ENCODE assay signal across 31 mouse cellular contexts in the genomic region with DNA sequence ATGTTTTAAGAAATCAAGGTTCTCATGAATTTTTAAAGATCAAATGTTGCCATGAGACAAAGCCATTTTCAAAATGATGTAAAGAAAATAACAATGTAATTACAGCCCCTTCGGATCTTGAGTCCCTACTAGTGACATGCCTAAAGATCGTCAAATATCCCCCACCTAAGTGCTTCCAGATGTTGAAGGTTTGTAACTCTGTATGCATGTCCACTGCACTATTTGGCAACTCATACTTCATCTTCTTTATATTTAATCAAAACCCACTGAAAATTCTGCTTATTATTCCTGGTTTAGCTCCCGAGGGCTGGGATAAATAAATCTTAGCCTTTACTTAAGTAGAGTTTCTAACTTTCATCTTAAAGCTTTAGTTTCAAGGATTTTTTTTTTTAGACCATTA. TPM values are rescaled to one million over a fixed set of nuclear protein-coding genes. Genes with fewer than 3 reads are reported as not detected.
DNase-seq lines count a peak whose midpoint lies in the region.
"Had no signal": no experiment of that assay in that cellular context is flagged by ENCODE, and none has a peak within 500 bp of the region (broad histone marks: within the 10 kb centered on the region; RNA-seq: fewer than 3 reads in every experiment).

No protein-coding gene starts in this region.

- no peaks in the 10 kb centered on the region for H3K9me3 ChIP-seq in embryonic facial prominence, embryonic 10.5 days
- H3K9me3 ChIP-seq: embryonic facial prominence, embryonic 15.5 days; forebrain, embryonic 13.5 days; heart, embryonic 10.5 days; heart, embryonic 15.5 days; hindbrain, embryonic 15.5 days; limb, embryonic 12.5 days; lung, embryonic 15.5 days; neural tube, embryonic 12.5 days had no signal

- H3K27me3 ChIP-seq in embryonic facial prominence, embryonic 10.5 days (replicated peaks; ENCODE audit: low read depth, poor library complexity, severe bottlenecking), result no peaks in the 10 kb centered on the region
- H3K27me3 ChIP-seq: embryonic facial prominence, embryonic 15.5 days; forebrain, embryonic 13.5 days; heart, embryonic 15.5 days; hindbrain, embryonic 15.5 days; limb, embryonic 12.5 days; lung, embryonic 15.5 days; neural tube, embryonic 12.5 days had no signal

- peaks cover 64% of the 10 kb centered on the region for H3K4me1 ChIP-seq in embryonic facial prominence, embryonic 10.5 days
- H3K4me1 ChIP-seq: hindbrain, embryonic 15.5 days; neural tube, embryonic 12.5 days had no signal

- peak overlapping the region; percentile 44; the same call in 1 of the 2 replicates for H3K27ac ChIP-seq in embryonic facial prominence, embryonic 10.5 days (replicated peaks)
- H3K27ac ChIP-seq: forebrain, embryonic 13.5 days; heart, embryonic 10.5 days; heart, embryonic 15.5 days; hindbrain, embryonic 15.5 days; neural tube, embryonic 12.5 days; stomach, postnatal 0 days had no signal

- WGBS in embryonic facial prominence, embryonic 10.5 days, result 37% methylated on average over 3 of the region's 3 CpGs

- H3K4me3 ChIP-seq in embryonic facial prominence, embryonic 10.5 days, result no peak overlapping the region
- H3K4me3 ChIP-seq: embryonic facial prominence, embryonic 15.5 days; forebrain, embryonic 13.5 days; heart, embryonic 10.5 days; heart, embryonic 15.5 days; hindbrain, embryonic 15.5 days; limb, embryonic 12.5 days; lung, embryonic 15.5 days; myocyte; neural tube, embryonic 12.5 days had no signal

- intact Hi-C loops in heart, postnatal 25 days (cut with DNase I), result no loop called here

- no peaks in the 10 kb centered on the region for H3K36me3 ChIP-seq in embryonic facial prominence, embryonic 10.5 days (replicated peaks)
- H3K36me3 ChIP-seq: embryonic facial prominence, embryonic 15.5 days; G1E; heart, embryonic 10.5 days; heart, embryonic 15.5 days; limb, embryonic 12.5 days; lung, embryonic 15.5 days; neural tube, embryonic 12.5 days had no signal

- DNase-seq in embryo, embryonic 10 days (ENCODE audit: low spot score), result peak; percentile 75
- DNase-seq in embryo, embryonic 9.5 days (ENCODE audit: extremely low spot score), result no peak
- DNase-seq in embryonic facial prominence, embryonic 10.5 days (ENCODE audit: low spot score), result no peak
- DNase-seq in hindlimb bud, embryonic 11.5 days (ENCODE audit: extremely low spot score, low read depth, low spot score), result peak; percentile 91
- DNase-seq in heart, postnatal 25 days (ENCODE audit: low spot score), result no peak
- DNase-seq in c-Kit-positive CD71-positive TER-119-positive erythroid progenitor cells, embryonic 14.5 days (ENCODE audit: low spot score), result no peak
- DNase-seq in heart, postnatal 4 days, result no peak
- DNase-seq: adrenal gland, postnatal 25 days; cerebellum, adult 18-20 months; cerebellum, postnatal 10 days; gastrocnemius, postnatal 14 days; heart, postnatal 36 days; kidney, adult 2 months; kidney, postnatal 36 days; layer of hippocampus, postnatal 36 days; right cerebral cortex, adult 18-20 months; right cerebral cortex, postnatal 4 days; thymus, adult 18-20 months; thymus, postnatal 36 days had no signal

RNA-seq across cellular contexts. Expression of a gene that starts 31.7 kb away (rescaled TPM):
- polyA plus RNA-seq in embryonic facial prominence, embryonic 10.5 days (2016; fragmentation: Nextera tagmentation; extraction: Ambion mirVana), result 225 and 262 TPM in 2 replicates
- total RNA-seq in heart, postnatal 25 days (2021), result 1 to 10 TPM; 4.2 to 4.4 TPM
- total RNA-seq in heart, postnatal 4 days (2021), result 100 to 1,000 TPM; 104 to 106 TPM
- total RNA-seq: G1E; granulocyte monocyte progenitor cell, adult 5-6 weeks had no signal
- polyA plus RNA-seq: G1E had no signal

Comparison
In these comparisons a context has a peak if more than half of its experiments do, and no peak if none do; other contexts are left out.
1. DNase-seq: peak in embryo, embryonic 10 days (single experiment) and hindlimb bud, embryonic 11.5 days (single experiment); none in embryo, embryonic 9.5 days (single experiment), embryonic facial prominence, embryonic 10.5 days (single experiment), heart, postnatal 25 days (single experiment), c-Kit-positive CD71-positive TER-119-positive erythroid progenitor cells, embryonic 14.5 days (single experiment) and heart, postnatal 4 days (single experiment).
2. RNA of a gene that starts 31.7 kb away (total RNA-seq): 104 to 106 TPM in heart, postnatal 4 days; 4.2 to 4.4 TPM in heart, postnatal 25 days; every median in the first group is over 10 times any median in the second.